Mouse (Mus musculus): ENCODE data around the gene Spg11. TPM values are rescaled to one million over a fixed set of nuclear protein-coding genes. Genes with fewer than 3 reads are reported as not detected.

Gene Spg11
- polyA plus RNA-seq, 1 experiment: 7.1 TPM

DNA sequence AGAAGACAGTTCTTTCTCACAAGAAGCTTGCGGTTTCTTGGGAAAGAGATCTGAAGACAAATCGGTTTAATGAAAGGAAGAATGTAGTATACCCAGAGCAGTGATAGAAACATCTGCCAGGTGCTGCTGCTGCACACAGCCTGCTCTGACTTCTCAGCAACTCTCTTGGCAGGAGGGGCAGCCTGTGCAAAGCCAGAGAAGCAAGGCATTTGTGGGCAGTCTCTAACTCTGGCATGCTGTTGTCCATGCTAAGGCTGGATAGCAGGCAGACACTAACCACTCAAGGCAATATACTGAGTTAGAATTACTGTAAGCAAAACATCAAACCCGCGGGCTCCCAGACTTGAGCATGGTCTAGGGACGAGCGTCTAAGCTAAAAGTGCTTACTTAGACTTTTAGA lies 41.5 kb upstream of the Spg11 start:
- H3K36me3 ChIP-seq (ENCODE audit: control insufficient read depth, insufficient read depth, low read length): peaks cover 5% of the 10 kb centered on the region
- no peak overlapping the region for H3K4me3 ChIP-seq (ENCODE audit: extremely low read depth, insufficient read depth, insufficient read length)
- peaks cover 11% of the 10 kb centered on the region; the same call in 1 of the 2 replicates for H3K4me1 ChIP-seq (ENCODE audit: control insufficient read depth, insufficient read depth, insufficient read length)
- TF ChIP-seq CTCF (IDR thresholded peaks at IDR 0.05; ENCODE audit: extremely low read depth, insufficient read depth, insufficient read length, insufficient replicate concordance): no peak
- TF ChIP-seq POLR2A (IDR thresholded peaks at IDR 0.05; ENCODE audit: low read depth, low read length): no peak
- no peaks in the 10 kb centered on the region for H3K27me3 ChIP-seq (ENCODE audit: control insufficient read depth, insufficient read depth, low read length)
- no peak overlapping the region for H3K27ac ChIP-seq (ENCODE audit: insufficient read depth, low read length)
- 75% methylated on average over 6 of the region's 6 CpGs for WGBS
- DNase-seq (ENCODE audit: low read depth in 1 of 2, low spot score in 2 of 2): no peak

DNA sequence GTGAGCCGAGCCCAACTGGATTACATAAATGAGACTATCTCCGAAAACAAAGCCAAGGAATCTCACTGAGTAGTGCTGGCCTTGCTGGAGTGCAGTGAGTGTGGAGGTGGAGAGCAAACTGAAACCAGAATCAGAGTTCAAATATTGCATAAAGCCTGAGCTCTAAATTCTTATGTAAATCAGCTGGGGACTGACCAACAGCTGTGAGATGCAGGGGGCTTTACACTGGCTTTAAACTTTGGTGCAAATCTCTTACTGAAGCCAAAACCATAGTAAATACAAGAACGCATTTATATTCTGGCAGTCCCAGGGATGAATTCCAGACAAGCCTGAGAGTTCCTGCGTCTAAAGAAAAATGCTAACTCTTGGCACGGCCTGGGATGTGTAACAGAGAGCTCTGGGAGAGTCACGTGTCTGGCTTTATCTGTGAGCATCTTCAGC lies 40.2 kb upstream of the Spg11 start:
- H3K4me3 ChIP-seq (ENCODE audit: extremely low read depth, insufficient read depth, insufficient read length): no peak overlapping the region
- 83% methylated on average over 6 of the region's 6 CpGs for WGBS
- TF ChIP-seq CTCF (IDR thresholded peaks at IDR 0.05; ENCODE audit: extremely low read depth, insufficient read depth, insufficient read length, insufficient replicate concordance) (no peak), POLR2A (IDR thresholded peaks at IDR 0.05; ENCODE audit: low read depth, low read length) (no peak)
- H3K4me1 ChIP-seq (ENCODE audit: control insufficient read depth, insufficient read depth, insufficient read length): peaks cover 8% of the 10 kb centered on the region; the same call in 1 of the 2 replicates
- no peak overlapping the region for H3K27ac ChIP-seq (ENCODE audit: insufficient read depth, low read length)
- no peak for DNase-seq (ENCODE audit: low read depth in 1 of 2, low spot score in 2 of 2)
- no peaks in the 10 kb centered on the region for H3K27me3 ChIP-seq (ENCODE audit: control insufficient read depth, insufficient read depth, low read length)
- H3K36me3 ChIP-seq (ENCODE audit: control insufficient read depth, insufficient read depth, low read length): peaks cover 11% of the 10 kb centered on the region

DNA sequence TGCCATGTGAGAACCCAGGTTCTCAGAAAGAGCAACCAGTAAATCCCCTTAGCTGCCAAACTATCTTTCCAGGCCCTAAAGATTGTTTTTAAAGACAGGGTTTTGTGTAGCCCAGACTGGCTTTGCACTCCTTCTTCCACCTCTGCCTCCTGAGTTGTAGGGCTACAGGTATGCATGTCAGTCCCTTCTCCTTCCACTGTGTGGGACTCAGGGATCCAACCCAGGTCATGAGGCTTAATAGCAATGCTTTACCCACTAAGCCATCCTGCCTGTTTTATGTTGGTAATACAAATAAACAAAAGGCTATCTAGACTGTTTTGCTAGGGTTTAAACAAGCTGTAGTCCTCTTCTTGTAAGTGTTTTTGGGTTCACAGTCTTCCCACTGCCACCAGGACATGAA lies 39.4 kb upstream of the Spg11 start:
- Histone ChIP-seq H3K27ac (ENCODE audit: insufficient read depth, low read length) (no peak overlapping the region), H3K36me3 (ENCODE audit: control insufficient read depth, insufficient read depth, low read length) (peaks cover 17% of the 10 kb centered on the region), H3K4me3 (ENCODE audit: extremely low read depth, insufficient read depth, insufficient read length) (no peak overlapping the region), H3K4me1 (ENCODE audit: control insufficient read depth, insufficient read depth, insufficient read length) (peaks cover 11% of the 10 kb centered on the region; the same call in 1 of the 2 replicates), H3K27me3 (ENCODE audit: control insufficient read depth, insufficient read depth, low read length) (no peaks in the 10 kb centered on the region)
- DNase-seq (ENCODE audit: low read depth in 1 of 2, low spot score in 2 of 2): no peak
- TF ChIP-seq CTCF (IDR thresholded peaks at IDR 0.05; ENCODE audit: extremely low read depth, insufficient read depth, insufficient read length, insufficient replicate concordance) (no peak), POLR2A (IDR thresholded peaks at IDR 0.05; ENCODE audit: low read depth, low read length) (no peak)

DNA sequence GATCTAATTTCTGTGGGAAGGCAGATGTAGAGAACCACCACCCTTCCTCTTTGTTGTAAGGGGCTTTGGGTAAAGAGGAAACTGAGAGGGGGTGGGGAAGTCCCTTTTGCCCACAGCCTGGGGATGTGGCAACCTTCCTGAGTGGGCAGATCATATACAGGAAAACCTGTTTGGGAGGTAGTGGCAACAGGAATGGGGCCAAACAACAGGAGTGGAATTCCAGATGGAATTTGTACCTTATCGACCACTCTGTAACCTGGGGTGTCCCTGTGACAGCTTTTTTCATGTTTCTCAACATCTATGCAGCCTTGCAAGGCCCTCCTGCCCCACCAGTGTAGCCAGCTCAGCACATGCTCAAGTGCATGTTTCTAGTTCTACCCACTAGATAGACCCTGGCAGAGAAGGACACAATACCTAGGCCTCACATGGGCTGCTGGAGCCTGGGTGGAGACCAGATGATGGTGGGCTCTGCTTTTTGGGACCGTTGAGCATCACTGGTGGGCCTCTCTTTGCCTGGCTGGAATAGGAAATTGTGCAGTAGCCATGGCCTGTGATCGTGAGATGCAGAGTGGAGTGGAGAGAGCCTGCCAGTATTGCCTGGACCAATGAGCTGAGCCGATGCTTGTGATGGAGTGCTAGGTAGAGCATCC lies 38.0 kb upstream of the Spg11 start:
- no peak for DNase-seq (ENCODE audit: low read depth in 1 of 2, low spot score in 2 of 2)
- TF ChIP-seq CTCF (IDR thresholded peaks at IDR 0.05; ENCODE audit: extremely low read depth, insufficient read depth, insufficient read length, insufficient replicate concordance): no peak
- TF ChIP-seq POLR2A (IDR thresholded peaks at IDR 0.05; ENCODE audit: low read depth, low read length): no peak
- Histone ChIP-seq H3K27ac (ENCODE audit: insufficient read depth, low read length) (peak overlapping the region; percentile 23; the same call in 1 of the 2 replicates), H3K4me3 (ENCODE audit: extremely low read depth, insufficient read depth, insufficient read length) (no peak overlapping the region), H3K36me3 (ENCODE audit: control insufficient read depth, insufficient read depth, low read length) (peaks cover 29% of the 10 kb centered on the region), H3K27me3 (ENCODE audit: control insufficient read depth, insufficient read depth, low read length) (no peaks in the 10 kb centered on the region), H3K4me1 (ENCODE audit: control insufficient read depth, insufficient read depth, insufficient read length) (peaks cover 16% of the 10 kb centered on the region; the same call in 1 of the 2 replicates)
- 69% methylated on average over 4 of the region's 4 CpGs for WGBS

DNA sequence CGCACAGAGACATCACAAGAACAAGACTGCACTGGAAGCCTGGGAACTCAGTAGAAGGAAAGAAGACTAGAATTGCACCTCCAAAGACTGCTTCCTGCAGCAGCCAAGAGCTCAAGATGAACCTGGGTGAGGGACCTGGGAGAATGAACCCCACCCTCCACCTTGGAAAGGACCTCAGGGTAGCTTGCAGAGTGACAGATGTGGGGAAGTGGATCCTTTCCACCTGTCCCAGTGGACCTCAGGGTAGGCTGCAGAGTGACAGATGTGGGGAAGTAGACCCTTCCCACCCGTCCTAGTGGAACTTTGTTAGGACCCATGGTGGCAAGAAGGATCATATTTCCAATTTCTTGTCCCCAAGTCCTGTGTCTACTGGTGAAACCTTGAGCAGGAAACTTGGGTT lies 37.1 kb upstream of the Spg11 start:
- no peak for TF ChIP-seq POLR2A (IDR thresholded peaks at IDR 0.05; ENCODE audit: low read depth, low read length)
- TF ChIP-seq CTCF (IDR thresholded peaks at IDR 0.05; ENCODE audit: extremely low read depth, insufficient read depth, insufficient read length, insufficient replicate concordance): no peak
- no peaks in the 10 kb centered on the region for H3K27me3 ChIP-seq (ENCODE audit: control insufficient read depth, insufficient read depth, low read length)
- H3K4me3 ChIP-seq (ENCODE audit: extremely low read depth, insufficient read depth, insufficient read length): no peak overlapping the region
- no peak for DNase-seq (ENCODE audit: low read depth in 1 of 2, low spot score in 2 of 2)
- WGBS: 68% methylated on average over 2 of the region's 2 CpGs
- H3K4me1 ChIP-seq (ENCODE audit: control insufficient read depth, insufficient read depth, insufficient read length): peaks cover 22% of the 10 kb centered on the region; the same call in 1 of the 2 replicates
- H3K36me3 ChIP-seq (ENCODE audit: control insufficient read depth, insufficient read depth, low read length): peaks cover 35% of the 10 kb centered on the region
- peak overlapping the region; percentile 22 for H3K27ac ChIP-seq (ENCODE audit: insufficient read depth, low read length)

DNA sequence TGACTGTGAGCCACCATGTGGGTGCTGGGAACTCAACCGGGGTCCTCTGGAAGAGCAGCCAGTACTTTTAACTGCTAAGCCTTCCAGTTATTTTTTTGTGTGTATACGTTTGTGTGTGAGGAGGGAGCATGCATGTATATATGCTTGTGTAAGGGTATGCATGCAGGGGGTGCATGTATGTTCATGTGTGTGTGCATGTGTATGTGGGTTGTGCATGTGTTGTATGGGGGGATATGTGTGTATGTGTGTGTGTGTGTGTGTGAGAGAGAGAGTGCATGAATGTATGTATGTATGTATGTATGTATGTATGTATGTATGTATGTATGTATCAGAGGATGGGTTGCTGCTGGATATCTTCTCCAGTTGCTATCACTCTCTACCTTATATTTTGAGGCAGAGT lies 36.3 kb upstream of the Spg11 start:
- Histone ChIP-seq H3K36me3 (ENCODE audit: control insufficient read depth, insufficient read depth, low read length) (peaks cover 39% of the 10 kb centered on the region), H3K4me1 (ENCODE audit: control insufficient read depth, insufficient read depth, insufficient read length) (peaks cover 22% of the 10 kb centered on the region; the same call in 1 of the 2 replicates), H3K27me3 (ENCODE audit: control insufficient read depth, insufficient read depth, low read length) (no peaks in the 10 kb centered on the region), H3K27ac (ENCODE audit: insufficient read depth, low read length) (no peak overlapping the region), H3K4me3 (ENCODE audit: extremely low read depth, insufficient read depth, insufficient read length) (no peak overlapping the region)
- DNase-seq (ENCODE audit: low read depth in 1 of 2, low spot score in 2 of 2): no peak
- TF ChIP-seq CTCF (IDR thresholded peaks at IDR 0.05; ENCODE audit: extremely low read depth, insufficient read depth, insufficient read length, insufficient replicate concordance) (no peak), POLR2A (IDR thresholded peaks at IDR 0.05; ENCODE audit: low read depth, low read length) (no peak)
- 94% methylated on average over 2 of the region's 2 CpGs for WGBS

DNA sequence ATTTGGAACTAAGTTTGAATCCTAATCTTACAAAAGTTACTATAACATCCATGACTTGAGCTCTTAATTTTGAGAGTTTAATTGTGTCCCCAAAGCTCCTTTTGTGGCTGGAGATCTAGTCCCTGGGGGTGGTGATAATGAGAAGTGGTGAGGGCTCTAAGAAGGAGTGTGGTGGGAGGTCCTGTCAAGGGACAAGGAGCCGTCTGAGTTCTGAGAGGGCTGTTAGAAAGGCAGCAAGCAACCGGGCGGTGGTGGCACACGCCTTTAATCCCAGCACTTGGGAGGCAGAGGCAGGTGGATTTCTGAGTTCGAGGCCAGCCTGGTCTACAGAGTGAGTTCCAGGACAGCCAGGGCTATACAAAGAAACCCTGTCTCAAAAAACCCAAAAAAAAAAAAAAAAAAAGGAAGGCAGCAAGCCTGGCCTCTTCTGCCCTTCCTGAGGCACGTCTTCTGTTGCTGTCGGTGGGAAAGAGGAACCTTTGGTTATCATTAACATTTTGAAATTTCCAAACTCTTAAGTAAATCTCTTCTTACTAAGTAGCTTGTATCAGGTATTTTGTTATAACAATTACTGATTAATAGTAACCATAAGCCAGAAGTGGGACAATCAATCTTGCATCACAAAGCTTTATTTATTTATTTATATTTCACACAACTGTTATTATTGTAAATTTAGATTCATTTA lies 35.6 kb upstream of the Spg11 start:
- Histone ChIP-seq H3K27ac (ENCODE audit: insufficient read depth, low read length) (no peak overlapping the region), H3K4me1 (ENCODE audit: control insufficient read depth, insufficient read depth, insufficient read length) (peaks cover 22% of the 10 kb centered on the region; the same call in 1 of the 2 replicates)
- no peak for TF ChIP-seq POLR2A (IDR thresholded peaks at IDR 0.05; ENCODE audit: low read depth, low read length)
- no peak for TF ChIP-seq CTCF (IDR thresholded peaks at IDR 0.05; ENCODE audit: extremely low read depth, insufficient read depth, insufficient read length, insufficient replicate concordance)

More for the DNA sequence above, 35.6 kb upstream of the Spg11 start:
- WGBS: 58% methylated on average over 7 of the region's 7 CpGs
- DNase-seq (ENCODE audit: low read depth in 1 of 2, low spot score in 2 of 2): no peak
- no peaks in the 10 kb centered on the region for H3K27me3 ChIP-seq (ENCODE audit: control insufficient read depth, insufficient read depth, low read length)
- H3K4me3 ChIP-seq (ENCODE audit: extremely low read depth, insufficient read depth, insufficient read length): no peak overlapping the region
- peaks cover 40% of the 10 kb centered on the region for H3K36me3 ChIP-seq (ENCODE audit: control insufficient read depth, insufficient read depth, low read length)
